Mouse (Mus musculus) lung, embryonic 14.5 days (tissue): ENCODE measurements around the gene Kcne2. TPM values are rescaled to one million over a fixed set of nuclear protein-coding genes. Genes with fewer than 3 reads are reported as not detected.

Experiments
- ATAC-seq: fragments of 200-750 bp; cut with Nextera tagmentation; 2 replicates; pipeline ENCODE4 v1.8.0; 2017; ENCODE audit warnings: mild to moderate bottlenecking, moderate TSS enrichment, moderate library complexity; ENCODE audit not compliant: insufficient read depth
- DNase-seq: peaks from one replicate; pipeline ENCODE4 v3.0.0-alpha.2; 2015
- H3K27ac ChIP-seq: fragments of 300-500 bp; sonication (generic); 2 replicates; pipeline ENCODE4 v1.5.1; 2014; ENCODE audit warnings: low read depth, mild to moderate bottlenecking, moderate library complexity
- H3K27me3 ChIP-seq: fragments of 300-500 bp; sonication (generic); 2 replicates; pipeline ENCODE4 v1.6.1; 2014; ENCODE audit warnings: low read length, control low read depth; ENCODE audit not compliant: insufficient read depth
- H3K36me3 ChIP-seq: fragments of 300-500 bp; sonication (generic); 2 replicates; pipeline ENCODE4 v1.6.1; 2014; ENCODE audit warnings: control low read depth; ENCODE audit not compliant: insufficient read depth
- H3K4me1 ChIP-seq: fragments of 300-500 bp; sonication (generic); 2 replicates; pipeline ENCODE4 v1.6.1; 2014; ENCODE audit warnings: antibody characterized with exemption, control low read depth; ENCODE audit not compliant: insufficient read depth
- H3K4me2 ChIP-seq: fragments of 300-500 bp; sonication (generic); 2 replicates; pipeline ENCODE4 v1.6.1; 2014; ENCODE audit warnings: mild to moderate bottlenecking
- H3K4me3 ChIP-seq: fragments of 300-500 bp; sonication (generic); 2 replicates; pipeline ENCODE4 v1.5.1; 2014; ENCODE audit warnings: low read depth, low read length
- H3K9ac ChIP-seq: fragments of 300-500 bp; sonication (generic); 2 replicates; pipeline ENCODE4 v1.6.1; 2014
- H3K9me3 ChIP-seq: fragments of 300-500 bp; sonication (generic); 2 replicates; pipeline ENCODE4 v1.6.1; 2016; ENCODE audit warnings: low read depth, low read length, control low read depth
- CTCF ChIP-seq: IDR thresholded peaks from 2 replicates; pipeline ENCODE4 v1.5.1; 2016; ENCODE audit warnings: antibody characterized with exemption, low read depth
- WGBS: fragments of 180-500 bp; shearing (Covaris S2); extraction: QIAGEN DNeasy Blood & Tissue Kit; methylation state at CpG from one replicate; pipeline ENCODE4 v1.1.7; 2014; 5-methylcytosine and 5-hydroxymethylcytosine counted together
- polyA plus RNA-seq: library from polyadenylated mRNA; unstranded; fragments of >200 nt; fragmentation: Nextera tagmentation; extraction: Ambion mirVana; gene quantifications from 2 replicates; pipeline ENCODE4 v1.2.1, GENCODE M21; 2014

Kcne2 gene
- polyA plus RNA-seq, 1 experiment from 2014 or later = 0.21 TPM

GRCm38 (mm10) chr16:92324309-92325061 lies 32.3 kb downstream of the Kcne2 start:
- Histone ChIP-seq H3K9me3 (no peaks in the 10 kb centered on the region), H3K27ac (no peak overlapping the region), H3K4me1 (no peaks in the 10 kb centered on the region), H3K4me3 (no peak overlapping the region), H3K9ac (no peak overlapping the region), H3K36me3 (no peaks in the 10 kb centered on the region), H3K4me2 (no peak overlapping the region), H3K27me3 (no peaks in the 10 kb centered on the region)
- WGBS = 35% methylated on average over 7 of the region's 7 CpGs
- TF ChIP-seq CTCF = no peak
- ATAC-seq (peak; percentile 73), DNase-seq (peak; percentile 59)

- no peaks in the 10 kb centered on the region for H3K36me3 ChIP-seq
- H3K27ac ChIP-seq = no peak overlapping the region
- no peak for TF ChIP-seq CTCF
- DNase-seq (no peak), ATAC-seq (no peak)
- no peaks in the 10 kb centered on the region for H3K4me1 ChIP-seq
- H3K9me3 ChIP-seq = no peaks in the 10 kb centered on the region
- H3K9ac ChIP-seq = no peak overlapping the region
- no peak overlapping the region for H3K4me2 ChIP-seq
- WGBS = 35% methylated on average over 1 of the region's 1 CpGs
- no peaks in the 10 kb centered on the region for H3K27me3 ChIP-seq
- H3K4me3 ChIP-seq = no peak overlapping the region
Measured at GRCm38 (mm10) chr16:92325062-92325406, 32.8 kb downstream of the Kcne2 start.

- no peak overlapping the region for H3K4me3 ChIP-seq
- WGBS = 87% methylated on average over 10 of the region's 10 CpGs
- no peak for DNase-seq
- no peak for TF ChIP-seq CTCF
- no peaks in the 10 kb centered on the region for H3K9me3 ChIP-seq
- H3K4me2 ChIP-seq = no peak overlapping the region
- no peak for ATAC-seq
- H3K36me3 ChIP-seq = no peaks in the 10 kb centered on the region
- no peak overlapping the region for H3K27ac ChIP-seq
- no peaks in the 10 kb centered on the region for H3K27me3 ChIP-seq
- no peak overlapping the region for H3K9ac ChIP-seq
- H3K4me1 ChIP-seq = no peaks in the 10 kb centered on the region
Measured at GRCm38 (mm10) chr16:92327911-92328310, 35.7 kb downstream of the Kcne2 start.

GRCm38 (mm10) chr16:92330966-92331365 lies 38.8 kb downstream of the Kcne2 start:
- no peaks in the 10 kb centered on the region for H3K9me3 ChIP-seq
- no peak overlapping the region for H3K4me3 ChIP-seq
- no peak for TF ChIP-seq CTCF
- H3K27ac ChIP-seq = no peak overlapping the region
- no peaks in the 10 kb centered on the region for H3K27me3 ChIP-seq
- no peak for ATAC-seq
- no peak overlapping the region for H3K9ac ChIP-seq
- H3K4me1 ChIP-seq = no peaks in the 10 kb centered on the region
- no peak overlapping the region for H3K4me2 ChIP-seq
- no peaks in the 10 kb centered on the region for H3K36me3 ChIP-seq
- DNase-seq = no peak
- 63% methylated on average over 5 of the region's 5 CpGs for WGBS

- H3K4me2 ChIP-seq = no peak overlapping the region
- DNase-seq = peak; percentile 34
- WGBS = 59% methylated on average over 9 of the region's 9 CpGs
Measured at GRCm38 (mm10) chr16:92334600-92334999, 42.4 kb downstream of the Kcne2 start.

GRCm38 (mm10) chr16:92336280-92336679 lies 44.1 kb downstream of the Kcne2 start:
- no peak overlapping the region for H3K27ac ChIP-seq
- no peaks in the 10 kb centered on the region for H3K4me1 ChIP-seq
- no peak overlapping the region for H3K9ac ChIP-seq
- DNase-seq (peak; percentile 97), ATAC-seq (peak; percentile 65)
- H3K27me3 ChIP-seq = peaks cover 4% of the 10 kb centered on the region; the same call in 1 of the 2 replicates
- no peaks in the 10 kb centered on the region for H3K36me3 ChIP-seq
- WGBS = 3% methylated on average over 9 of the region's 9 CpGs
- H3K9me3 ChIP-seq = no peaks in the 10 kb centered on the region
- 0 out of 2 replicates have a peak overlapping the region, but pooled peaks have one; percentile 2 for H3K4me2 ChIP-seq
- TF ChIP-seq CTCF = peak; percentile 97
- H3K4me3 ChIP-seq = no peak overlapping the region

More at GRCm38 (mm10) chr16:92334600-92334999, 42.4 kb downstream of the Kcne2 start:
- Histone ChIP-seq H3K4me1 (no peaks in the 10 kb centered on the region), H3K9me3 (no peaks in the 10 kb centered on the region), H3K4me3 (no peak overlapping the region), H3K27me3 (peaks cover 4% of the 10 kb centered on the region; the same call in 1 of the 2 replicates), H3K9ac (no peak overlapping the region), H3K27ac (no peak overlapping the region), H3K36me3 (no peaks in the 10 kb centered on the region)
- peak; percentile 35 for TF ChIP-seq CTCF
- no peak for ATAC-seq

GRCm38 (mm10) chr16:92340612-92341511 lies 48.7 kb downstream of the Kcne2 start:
- DNase-seq (peak; percentile 92), ATAC-seq (peak; percentile 76)
- peaks cover 4% of the 10 kb centered on the region; the same call in 1 of the 2 replicates for H3K27me3 ChIP-seq
- TF ChIP-seq CTCF = peak; percentile 84
- no peaks in the 10 kb centered on the region for H3K4me1 ChIP-seq
- H3K36me3 ChIP-seq = no peaks in the 10 kb centered on the region
- no peak overlapping the region for H3K9ac ChIP-seq
- H3K4me3 ChIP-seq = no peak overlapping the region
- 19% methylated on average over 27 of the region's 27 CpGs for WGBS
- H3K27ac ChIP-seq = no peak overlapping the region
- H3K9me3 ChIP-seq = no peaks in the 10 kb centered on the region
- H3K4me2 ChIP-seq = peak overlapping the region; percentile 48
